Mouse (Mus musculus) heart, postnatal 0 days (tissue): ENCODE data around the gene Picalm.

Experiments used
- CTCF ChIP-seq: IDR thresholded peaks from 2 replicates; pipeline ENCODE4 v1.5.1; 2016; ENCODE audit warnings: antibody characterized with exemption, control low read depth, low read depth
- EP300 ChIP-seq: IDR thresholded peaks from 2 replicates; pipeline ENCODE4 v1.6.1; 2016; ENCODE audit warnings: antibody characterized with exemption, low read depth

DNA sequence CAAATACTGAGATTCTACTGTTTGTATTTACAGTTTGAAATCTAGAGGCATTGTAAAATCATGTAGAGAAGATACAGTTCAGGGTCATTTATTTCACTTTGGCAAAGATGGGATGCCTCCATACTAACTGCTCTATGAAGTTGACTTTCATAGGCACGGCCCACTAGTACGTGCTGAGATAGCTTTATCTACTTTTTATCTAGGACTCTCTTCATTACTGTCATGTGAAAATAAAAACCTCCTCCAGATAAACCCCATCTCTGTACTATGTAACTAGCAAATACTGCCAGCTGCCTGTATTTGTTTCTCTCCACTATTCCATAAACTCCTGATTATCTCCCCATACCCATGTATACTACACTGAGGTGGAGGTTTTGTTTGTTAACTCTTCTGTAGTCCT, 18.0 kb downstream of the Picalm start:
- TF ChIP-seq CTCF (no peak), EP300 (no peak)
